Mouse (Mus musculus) cerebellum, adult 9-11 months (tissue): ENCODE measurements around the gene Kdr.

Experiments used
- DNase-seq: peaks from one replicate; pipeline ENCODE4 v3.0.0; 2022

The Kdr gene

DNA sequence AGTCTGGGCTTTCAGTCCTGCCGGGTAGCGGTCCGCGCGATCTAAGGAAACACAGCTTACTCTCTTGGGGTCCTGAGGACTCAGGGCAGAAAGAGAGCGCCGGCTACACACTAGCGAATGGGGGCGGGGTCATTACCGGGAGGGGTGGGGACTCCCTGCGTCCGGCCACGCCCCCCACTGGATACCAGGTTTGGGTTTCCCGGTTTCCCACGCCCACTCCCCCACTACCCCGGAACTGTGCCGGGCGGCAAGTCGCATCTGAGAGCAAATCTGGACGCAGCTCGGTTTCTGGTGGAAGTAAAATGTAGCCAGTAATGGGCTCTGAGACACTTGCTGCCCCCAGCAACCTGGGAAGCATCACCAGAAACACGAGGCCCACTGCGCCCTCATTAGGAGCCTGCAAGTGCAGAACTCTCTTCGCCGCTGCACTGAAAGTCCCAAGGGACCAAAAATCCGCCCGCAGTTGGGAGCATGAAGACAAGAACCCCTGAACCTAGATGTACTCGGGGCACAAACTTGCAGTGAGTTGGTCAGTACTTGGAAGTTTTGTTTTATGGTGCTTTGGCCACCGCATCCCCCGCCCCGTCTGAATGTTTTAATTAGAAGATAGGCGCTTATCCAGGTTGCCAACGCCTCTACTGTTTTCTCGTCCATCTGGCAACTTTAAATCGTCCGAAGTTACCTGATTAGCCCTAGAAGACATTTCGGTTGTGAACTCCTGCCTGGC lies at the start of gene Kdr:
Kdr (minus strand) TSS at position 85 of the 727 bp plus-strand sequence.
- DNase-seq = no peak

DNA sequence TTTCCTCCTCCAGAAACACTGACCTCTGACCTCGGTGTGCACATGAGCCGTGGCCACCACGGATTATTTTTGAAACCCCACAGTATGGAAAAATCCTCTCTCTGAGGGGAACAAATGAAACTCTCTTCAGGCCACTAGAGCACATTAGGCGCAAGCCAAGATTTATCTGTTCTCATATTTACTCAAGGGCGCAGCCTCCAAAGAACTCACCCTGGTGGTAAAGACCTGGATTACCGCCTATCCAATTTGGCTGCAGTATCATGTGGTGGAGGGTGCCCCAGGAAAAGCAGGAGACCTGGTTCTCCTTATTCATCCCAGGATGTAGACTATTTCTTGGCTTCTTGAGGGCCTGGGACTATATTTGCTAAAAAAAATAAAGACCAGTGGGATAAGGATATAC lies 48.5 kb upstream of the Kdr start:
- DNase-seq = no peak

DNA sequence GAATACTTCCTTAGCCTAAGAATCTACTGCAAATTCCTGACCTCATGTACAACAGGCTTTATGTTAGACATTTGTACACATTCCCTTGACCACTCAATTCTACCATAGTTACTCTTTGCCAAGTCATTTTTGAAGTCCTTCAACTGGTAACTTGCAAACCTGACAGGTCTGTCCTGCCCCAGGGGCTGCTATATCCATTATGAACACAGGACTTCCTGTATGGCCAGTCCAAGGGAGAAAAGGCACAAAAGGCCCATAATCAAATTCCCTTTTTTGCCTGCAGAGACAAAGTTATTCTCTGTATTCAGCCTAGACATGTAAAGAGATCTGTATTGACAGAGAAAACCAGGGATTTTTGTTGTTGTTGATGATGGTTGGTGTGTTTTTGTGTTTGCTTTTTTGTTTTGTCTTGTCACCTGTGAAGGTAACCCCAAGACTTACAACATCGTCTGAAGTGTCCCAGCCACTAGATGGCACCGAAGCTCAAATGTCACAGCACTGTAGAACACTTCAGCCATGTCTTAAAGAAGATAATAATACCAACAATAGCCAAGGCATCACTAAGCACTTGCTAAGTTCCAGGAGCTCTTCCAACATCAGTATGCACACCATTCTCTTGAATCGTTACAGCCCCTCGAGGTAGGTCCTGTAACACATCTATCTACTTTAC lies 47.9 kb upstream of the Kdr start:
- no peak for DNase-seq

DNA sequence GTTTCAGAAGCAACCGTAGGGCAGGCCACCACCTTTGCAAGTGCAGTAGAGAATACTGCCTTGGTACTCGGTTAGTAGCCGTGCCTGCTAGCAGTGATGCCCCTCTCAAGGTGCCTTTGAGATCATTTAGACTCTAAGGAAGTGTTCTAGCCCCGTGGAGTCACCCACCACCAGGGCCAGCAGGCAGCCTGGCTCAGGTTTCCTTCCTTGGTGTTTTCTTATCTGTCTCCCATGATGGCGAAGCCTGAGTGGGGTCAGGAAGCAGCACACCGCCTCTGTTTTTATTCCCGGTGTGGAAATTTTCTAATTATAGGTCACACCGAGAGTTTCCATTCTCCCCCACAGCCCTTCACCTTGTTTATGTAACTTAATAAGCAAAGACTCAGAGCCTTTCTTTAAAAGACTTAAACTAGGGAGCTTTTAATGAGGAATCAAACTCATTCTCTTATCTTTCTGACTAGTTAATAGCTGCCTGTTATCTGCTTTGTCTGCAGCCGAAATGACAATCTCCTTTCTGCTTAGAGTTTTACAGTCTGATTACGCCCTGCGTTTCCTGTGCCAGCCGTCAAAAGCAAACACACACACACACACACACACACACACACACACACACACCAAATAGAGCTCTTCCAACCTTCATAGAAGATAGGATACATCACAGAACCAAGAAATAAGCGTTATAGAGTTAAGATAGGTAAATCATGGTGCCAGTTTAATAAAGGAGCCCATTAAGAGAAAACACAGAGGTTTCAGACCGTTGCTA lies 44.9 kb upstream of the Kdr start:
- no peak for DNase-seq

DNA sequence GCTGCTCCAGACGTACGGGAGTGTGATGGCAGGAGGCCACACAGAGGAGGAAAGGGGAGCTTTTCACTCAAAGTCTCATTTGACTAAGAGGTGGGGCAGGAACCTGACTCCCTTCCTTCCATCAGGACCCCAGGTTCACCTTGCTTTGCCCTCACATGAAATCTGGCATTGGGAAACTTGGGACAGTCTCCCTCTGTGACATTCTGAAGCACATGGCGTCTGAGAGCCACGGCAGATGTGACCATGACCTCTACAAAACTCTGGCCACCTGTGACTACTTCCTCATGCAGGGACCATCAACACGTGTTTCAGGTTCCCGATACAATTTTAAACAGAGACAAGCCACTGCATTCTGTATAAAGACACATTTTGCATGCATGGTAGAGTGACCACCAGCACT lies 44.2 kb upstream of the Kdr start:
- no peak for DNase-seq

DNA sequence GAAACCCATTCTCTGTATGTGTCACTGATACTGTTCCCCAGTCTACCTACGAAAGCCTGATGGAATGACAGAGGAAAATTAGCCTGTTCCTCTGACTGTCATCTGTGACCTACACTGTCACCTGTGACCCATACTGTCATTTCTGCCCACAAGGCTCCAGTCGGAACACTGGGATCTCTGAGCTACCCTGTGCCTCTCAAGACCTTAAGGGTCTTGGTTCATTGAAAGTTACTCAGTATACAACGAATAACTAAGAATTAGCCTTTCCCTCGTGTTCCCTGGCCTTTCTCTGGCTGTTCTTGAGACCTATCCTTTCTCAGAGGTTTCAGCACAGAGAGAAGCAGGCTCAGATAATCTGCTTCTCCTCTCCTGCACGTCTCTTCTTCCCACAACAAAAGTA lies 40.1 kb upstream of the Kdr start:
- DNase-seq = no peak

DNA sequence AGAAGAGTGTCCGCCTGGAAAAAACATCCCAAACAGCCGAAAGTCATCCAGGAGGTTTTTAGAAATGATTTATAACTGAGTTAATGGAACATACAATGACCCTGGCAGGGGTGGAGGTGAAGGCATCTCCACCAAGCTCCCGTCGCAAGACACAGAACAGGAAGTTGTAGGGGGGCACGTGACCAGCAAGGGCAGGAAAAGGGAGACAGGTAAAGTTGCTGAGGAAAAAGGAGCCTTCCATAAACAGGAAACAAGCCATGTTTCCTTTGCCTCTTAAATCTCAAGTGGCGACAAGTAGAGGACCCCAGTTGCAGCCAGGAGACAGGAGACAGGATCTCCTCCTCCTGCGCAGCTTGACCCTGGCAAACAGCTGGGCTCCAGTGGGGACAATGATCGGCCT lies 37.8 kb upstream of the Kdr start:
- no peak for DNase-seq

DNA sequence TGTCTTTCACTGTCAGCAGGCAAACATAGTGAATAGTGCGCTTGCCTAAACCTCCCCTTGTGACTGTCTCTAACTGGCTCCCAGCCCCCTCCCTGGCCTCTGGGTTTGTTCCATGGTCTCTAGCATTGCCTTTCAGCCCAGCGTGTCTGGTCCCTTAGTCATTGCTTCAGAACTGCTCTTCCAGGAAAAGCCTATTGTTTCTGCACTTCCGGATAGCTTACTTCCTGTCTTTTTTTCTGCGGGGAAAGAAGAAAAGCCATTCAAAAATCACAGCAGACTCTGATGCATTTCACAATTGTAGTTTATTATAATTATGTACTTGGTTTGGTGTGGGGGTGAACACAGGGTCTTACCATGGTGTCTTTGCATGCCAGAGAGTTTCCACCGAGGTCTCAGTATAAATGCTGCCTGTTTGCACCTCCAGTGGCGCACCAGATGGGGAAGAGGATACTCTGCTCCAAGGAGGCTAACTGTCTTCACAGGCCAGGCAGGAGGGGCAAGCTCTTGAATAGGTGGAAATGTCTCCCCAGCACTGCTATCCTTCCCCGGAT lies 35.7 kb upstream of the Kdr start:
- DNase-seq = no peak

DNA sequence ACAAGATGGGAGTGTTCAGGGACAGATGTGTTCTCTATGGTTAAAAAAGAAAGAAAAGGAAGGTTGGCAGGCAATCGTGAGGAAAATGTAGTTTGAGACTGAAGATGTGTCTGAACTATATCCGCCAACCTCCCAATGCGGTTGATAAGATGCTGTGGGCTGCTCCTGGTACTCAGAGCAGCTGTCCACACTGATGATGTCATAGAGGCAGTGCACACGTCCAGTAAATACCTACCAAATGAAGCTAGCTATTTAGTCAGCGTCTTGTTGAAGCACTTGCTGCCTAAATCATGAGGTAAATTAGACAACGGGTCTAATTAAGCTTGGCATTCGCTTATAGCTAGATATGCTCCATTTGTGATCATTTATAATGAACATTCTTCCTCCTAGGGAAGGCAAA lies 28.1 kb upstream of the Kdr start:
- DNase-seq = no peak

DNA sequence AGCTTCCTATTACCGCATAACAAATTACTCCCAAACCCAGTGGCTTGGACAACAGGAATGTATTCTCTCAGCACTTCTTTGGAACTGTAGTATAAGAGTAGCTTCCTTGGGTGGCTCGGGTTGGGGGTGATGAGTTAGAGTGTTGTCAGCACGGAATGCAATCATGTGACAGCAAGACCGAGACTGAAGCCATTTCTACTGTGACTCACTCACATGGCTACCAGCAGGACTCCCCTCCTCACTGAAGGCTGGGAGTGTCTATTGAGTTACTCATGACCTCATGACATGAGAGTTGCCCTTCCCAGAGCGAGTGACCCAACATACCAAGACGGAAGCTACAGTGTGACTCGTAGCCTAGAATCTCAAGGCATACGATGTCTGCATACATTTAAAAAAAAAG lies 12.0 kb upstream of the Kdr start:
- no peak for DNase-seq

DNA sequence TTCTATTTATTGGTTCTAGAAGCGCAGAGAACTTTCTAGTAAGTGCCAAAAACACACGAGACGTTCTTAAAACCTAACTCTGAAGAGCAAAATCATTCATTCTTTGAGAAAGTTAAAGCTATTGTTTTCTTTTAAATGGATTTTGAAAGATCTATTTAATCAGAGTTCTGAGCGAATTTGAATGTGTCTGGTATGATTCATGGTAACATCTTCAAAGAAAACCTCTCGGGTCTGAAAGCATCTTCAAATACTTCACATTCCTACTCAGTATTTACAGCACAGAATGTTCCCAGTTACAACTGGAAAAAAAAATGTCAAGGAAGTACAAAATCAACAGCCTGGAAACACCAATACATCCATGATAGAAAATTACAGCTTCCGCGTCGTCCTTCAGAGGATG lies 9.3 kb upstream of the Kdr start:
- DNase-seq = no peak

DNA sequence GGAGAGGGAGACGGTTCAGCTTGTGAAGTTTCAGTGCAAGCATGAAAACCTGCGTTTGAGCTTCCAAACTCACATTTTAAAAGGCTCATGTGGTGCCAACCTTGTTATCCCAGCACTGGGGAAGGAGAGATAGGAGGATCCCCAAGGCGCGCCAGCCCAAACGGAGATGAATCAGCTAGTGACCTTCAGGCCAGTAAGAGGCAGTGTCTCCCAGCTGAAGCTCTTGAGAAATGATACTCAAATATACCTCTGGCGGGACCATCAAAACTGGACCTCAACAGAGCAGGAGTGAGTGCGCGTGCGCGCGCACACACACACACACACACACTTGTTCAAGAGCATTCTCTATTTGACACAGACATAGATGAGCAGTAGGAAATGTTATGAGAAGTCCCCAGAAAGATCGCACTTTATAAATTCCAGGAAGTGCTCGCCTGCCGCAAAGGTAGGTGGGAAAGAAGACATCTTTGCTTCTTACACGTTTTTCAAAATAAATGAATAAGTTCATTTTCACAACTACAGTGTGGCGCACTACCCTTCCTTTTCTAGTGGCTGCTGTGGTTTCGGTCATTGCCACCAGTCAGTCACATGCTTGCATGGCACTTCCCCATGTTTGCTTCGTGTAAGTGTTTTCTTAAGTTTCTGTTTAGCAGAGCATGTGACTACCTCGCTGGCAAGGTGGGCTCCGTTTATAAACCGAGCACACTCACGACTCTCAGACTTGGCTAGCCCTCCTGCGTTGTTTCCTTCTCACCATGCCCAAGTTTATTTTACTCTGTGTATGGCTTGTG lies 2.5 kb upstream of the Kdr start:
- DNase-seq = no peak

DNA sequence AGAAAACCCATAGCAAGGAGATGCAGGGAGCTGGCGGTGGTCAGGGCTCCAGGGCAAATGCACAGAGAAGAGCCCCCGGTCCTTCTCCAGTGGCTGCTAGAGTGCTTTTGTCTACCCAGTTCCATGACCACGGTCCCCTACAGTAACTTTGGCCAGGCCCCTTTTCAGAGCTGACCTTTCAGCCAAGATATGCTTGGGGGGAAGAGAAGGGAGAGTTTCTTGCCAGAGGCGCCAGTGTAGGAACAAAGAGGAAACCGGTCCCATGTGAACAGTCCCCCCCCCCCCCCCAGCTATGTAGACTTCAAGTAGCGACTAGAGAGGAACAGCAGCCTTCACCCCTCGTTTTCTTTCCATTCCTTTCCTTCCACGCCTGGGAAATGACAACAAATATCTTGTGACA lies 850 bp upstream of the Kdr start:
- no peak for DNase-seq

DNA sequence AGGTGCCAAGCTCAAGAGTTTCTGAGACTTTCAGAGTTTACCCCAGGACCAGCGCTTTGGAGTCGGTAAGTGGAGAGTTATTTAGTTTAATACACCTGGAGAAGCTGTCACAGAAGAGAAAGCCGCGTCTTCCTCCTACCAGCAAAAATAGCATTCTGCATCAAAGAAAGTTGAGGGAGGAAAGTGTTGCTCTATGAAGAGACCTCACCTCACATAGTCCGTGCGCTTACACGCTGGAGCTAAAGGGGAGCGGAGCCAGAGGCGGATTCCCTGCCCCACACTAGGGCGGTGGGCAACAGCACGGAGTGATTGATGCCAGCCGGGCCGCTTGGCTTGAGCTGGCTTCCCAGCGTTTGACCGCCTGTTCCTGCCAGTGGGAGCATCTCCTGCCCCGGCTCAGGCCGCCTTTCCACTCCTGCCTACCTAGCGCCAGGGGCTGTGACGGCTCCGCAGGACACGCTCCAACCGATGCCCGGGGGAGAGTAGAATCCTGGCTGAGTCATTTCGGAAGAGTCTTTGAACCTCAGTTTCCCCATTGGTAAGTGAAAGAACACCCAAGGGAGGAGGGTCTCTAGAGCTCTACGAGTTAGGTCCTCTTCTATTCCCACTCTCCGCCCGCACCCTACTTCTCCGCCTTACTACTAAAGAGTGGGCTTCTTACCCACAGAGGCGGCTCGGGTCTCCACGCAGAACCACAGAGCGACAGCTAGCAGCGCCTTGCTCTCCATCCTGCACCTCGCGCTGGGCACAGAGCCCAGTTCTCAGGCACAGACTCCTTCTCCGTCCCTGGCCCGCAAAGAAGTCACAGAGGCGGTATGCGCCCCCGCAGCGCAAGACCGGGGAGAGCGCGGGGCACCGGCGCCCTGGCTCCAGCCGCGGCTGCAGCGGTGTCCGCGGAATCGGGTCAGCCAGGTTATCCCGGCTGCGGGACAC lies 551 bp downstream of the Kdr start:
- DNase-seq = no peak

DNA sequence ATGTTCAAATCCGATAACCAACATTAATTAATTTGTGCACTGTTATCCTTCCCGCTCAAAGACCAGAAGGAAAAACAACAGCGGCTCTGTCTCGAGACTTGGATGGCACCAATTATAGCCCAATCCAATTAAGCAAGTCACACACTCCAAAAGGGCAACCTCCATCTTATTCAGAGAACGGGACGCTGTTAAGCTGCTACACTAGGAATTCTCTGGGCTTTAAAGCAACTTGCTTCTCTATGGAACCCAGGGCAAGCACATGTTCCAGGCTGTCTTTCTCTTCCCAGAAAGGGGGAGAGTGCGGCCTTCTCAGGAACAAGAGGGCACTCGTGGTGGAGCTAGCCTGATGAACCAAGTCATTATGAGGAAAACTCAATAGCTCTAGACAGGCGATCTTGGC lies 1.6 kb downstream of the Kdr start:
- no peak for DNase-seq

DNA sequence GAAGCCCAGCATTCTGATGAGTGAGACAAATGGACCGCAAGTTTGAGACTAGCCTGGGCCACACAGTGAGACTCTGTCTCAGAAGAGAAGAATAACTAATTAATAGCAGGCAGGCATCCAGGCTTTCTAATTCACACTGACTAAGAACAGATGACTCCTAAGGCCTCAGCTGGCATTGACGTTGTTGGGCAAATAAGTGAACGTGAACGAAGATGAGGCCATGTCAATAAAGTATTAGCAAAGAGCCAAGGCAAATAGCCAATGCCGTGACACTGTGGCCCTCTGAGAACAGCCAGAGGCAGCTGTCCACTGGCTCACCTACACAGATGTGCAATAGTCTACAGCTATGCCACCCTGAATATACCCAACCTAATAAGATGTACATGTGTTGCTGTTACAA lies 2.9 kb downstream of the Kdr start:
- no peak for DNase-seq

DNA sequence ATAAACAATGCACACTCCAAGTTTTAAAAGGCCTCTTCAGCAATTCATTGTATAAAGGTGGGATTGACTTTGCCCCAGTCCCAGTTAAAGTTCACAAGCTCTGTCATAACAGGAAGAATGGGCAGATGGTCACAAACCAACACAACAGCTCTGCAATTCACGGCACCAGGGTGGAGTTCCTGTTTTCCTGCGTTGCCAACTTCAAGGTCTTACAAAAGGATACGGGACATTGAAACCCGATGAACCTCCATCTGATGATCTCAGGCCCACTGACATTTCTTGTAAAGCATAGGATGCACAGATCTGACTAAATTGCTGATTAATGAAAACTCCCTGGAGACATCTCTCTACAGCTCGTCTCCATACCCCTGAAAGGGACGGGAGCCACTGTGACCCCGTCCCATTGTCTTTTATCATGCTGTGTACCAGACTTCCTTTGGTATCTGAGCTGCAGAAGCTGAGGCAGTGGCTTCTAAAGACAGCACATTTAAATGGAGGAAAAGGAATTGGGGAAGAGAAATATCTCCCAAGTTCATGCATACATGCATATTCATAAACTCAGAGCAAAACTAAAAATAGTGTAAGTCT lies 3.6 kb downstream of the Kdr start:
- no peak for DNase-seq

DNA sequence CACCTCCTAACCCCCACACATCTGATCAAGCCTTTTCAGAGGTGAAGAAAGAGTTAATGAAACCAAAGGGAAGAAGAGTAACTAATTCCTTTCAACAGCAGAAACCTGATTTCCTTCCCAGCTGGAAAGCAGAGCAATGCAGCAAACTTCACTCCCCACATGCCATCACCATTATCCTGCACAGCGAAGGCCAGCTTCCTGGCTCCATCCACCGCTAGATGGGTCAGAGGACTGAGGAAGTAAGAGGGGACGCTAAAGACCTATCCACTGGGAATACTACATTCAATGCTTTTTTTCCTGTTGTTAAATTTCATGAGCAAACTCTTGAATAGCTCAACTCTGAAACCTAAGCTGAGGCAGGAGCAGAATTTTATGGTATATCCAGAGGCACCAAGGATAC lies 8.4 kb downstream of the Kdr start:
- DNase-seq = no peak

DNA sequence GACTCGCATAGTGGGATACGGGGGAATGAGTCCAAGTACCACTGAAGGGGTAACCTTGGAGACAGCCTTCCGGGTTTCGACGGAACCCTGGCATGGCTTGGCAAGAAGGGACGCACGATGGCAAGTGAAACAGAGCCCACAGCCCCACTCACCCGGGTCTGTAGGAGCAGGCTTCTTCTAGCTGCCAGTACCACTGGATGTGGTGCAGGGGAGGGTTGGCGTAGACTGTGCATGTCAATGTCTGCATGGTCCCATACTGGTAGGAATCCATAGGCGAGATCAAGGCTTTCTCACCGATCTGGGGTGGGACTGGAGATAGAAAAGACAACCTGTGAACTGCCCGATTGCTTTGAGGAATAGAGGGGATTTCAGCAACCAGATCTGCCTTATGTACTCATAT lies 15.7 kb downstream of the Kdr start:
- DNase-seq = no peak

DNA sequence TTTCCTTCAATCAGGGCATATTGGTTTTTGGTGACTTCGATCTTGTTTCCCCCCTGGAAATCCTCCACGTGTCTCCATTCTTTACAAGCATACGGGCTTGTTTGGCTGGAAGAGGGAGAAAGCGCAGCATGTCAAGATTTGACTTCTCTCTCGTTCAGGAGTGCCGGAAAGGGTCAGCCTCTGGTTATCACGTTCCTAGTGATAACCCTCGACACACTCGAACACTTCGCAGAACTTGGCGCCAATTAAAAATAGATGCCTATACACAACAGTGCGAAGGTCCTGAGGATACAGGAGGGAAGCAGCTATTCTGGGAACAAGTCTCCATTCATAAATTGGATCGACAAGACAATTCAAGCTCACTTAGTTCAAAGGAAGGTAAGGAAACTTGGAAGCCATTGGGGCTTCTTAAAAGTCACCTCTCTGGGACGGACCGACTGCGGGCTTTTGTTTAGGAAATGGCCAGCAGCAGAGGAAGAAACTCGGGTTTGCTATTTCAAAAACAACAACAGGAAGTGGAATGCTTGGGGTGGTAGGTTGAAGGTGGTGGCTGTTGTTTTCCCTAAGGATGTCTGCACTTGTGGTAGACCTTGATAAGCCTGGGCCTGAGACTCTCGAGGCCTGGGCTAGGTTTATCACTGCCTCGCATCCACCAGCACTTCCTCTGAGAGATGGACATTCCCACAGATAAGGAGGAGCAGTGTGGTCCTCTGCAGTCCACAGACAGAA lies 16.4 kb downstream of the Kdr start:
- DNase-seq = no peak

DNA sequence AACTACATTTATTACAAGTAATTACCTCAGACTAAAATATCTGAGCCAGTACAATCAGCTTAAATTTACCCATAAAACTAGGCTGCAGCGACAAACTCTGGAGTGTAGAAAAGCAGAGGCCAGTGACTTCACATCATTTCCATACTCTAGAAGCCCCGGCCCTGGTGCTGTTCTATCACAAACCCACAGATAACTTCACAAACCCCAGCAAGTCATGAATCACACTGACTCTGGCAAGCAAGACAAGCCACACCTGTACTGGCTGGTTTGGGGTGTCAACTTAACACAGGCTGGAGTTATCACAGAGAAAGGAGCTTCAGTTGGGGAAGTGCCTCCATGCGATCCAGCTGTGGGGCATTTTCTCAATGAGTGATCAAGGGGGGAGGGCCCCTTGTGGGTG lies 18.4 kb downstream of the Kdr start:
- no peak for DNase-seq
